Mouse (Mus musculus) CH12F3 (cell line): ENCODE data around the gene Arid1b.

Source experiments
- in situ Hi-C: fragments of 300-500 bp; cut with MboI; formaldehyde crosslinking; loops from 2 replicates; pipeline ENCODE4 v1.14.3; 2020; ENCODE audit warnings: low sequenced_read_pairs

Arid1b gene

GRCm38 (mm10) chr17:4994813-4995560 is 855 bp downstream of the Arid1b start:
- in situ Hi-C loops: no loop called here

GRCm38 (mm10) chr17:4995561-4996051 is 1.5 kb downstream of the Arid1b start:
- in situ Hi-C loops: no loop called here

- in situ Hi-C loops: no loop called here
Measured at GRCm38 (mm10) chr17:4996121-4996813, 2.1 kb downstream of the Arid1b start.

GRCm38 (mm10) chr17:4996814-4997549 is 2.9 kb downstream of the Arid1b start:
- in situ Hi-C loops: no loop called here

- in situ Hi-C loops: no loop called here
Measured at GRCm38 (mm10) chr17:4997968-4998367, 3.8 kb downstream of the Arid1b start.

- in situ Hi-C loops: no loop called here
Measured at GRCm38 (mm10) chr17:4999256-4999655, 5.1 kb downstream of the Arid1b start.

GRCm38 (mm10) chr17:5000001-5000400 is 5.9 kb downstream of the Arid1b start:
- in situ Hi-C loops: no loop called here

- in situ Hi-C loops: no loop called here
Measured at GRCm38 (mm10) chr17:5000871-5001270, 6.7 kb downstream of the Arid1b start.

- in situ Hi-C loops: no loop called here
Measured at GRCm38 (mm10) chr17:5001531-5002131, 7.5 kb downstream of the Arid1b start.

- in situ Hi-C loops: no loop called here
Measured at GRCm38 (mm10) chr17:5002937-5003508, 8.9 kb downstream of the Arid1b start.

GRCm38 (mm10) chr17:5004266-5004665 is 10.1 kb downstream of the Arid1b start:
- in situ Hi-C loops: no loop called here

- in situ Hi-C loops: no loop called here
Measured at GRCm38 (mm10) chr17:5004706-5005105, 10.6 kb downstream of the Arid1b start.

GRCm38 (mm10) chr17:5005285-5005684 is 11.2 kb downstream of the Arid1b start:
- in situ Hi-C loops: no loop called here

GRCm38 (mm10) chr17:5007156-5007658 is 13.1 kb downstream of the Arid1b start:
- in situ Hi-C loops: no loop called here

- in situ Hi-C loops: no loop called here
Measured at GRCm38 (mm10) chr17:5008236-5008635, 14.1 kb downstream of the Arid1b start.

GRCm38 (mm10) chr17:5008761-5009160 is 14.6 kb downstream of the Arid1b start:
- in situ Hi-C loops: no loop called here

GRCm38 (mm10) chr17:5009526-5010260 is 15.6 kb downstream of the Arid1b start:
- in situ Hi-C loops: no loop called here

GRCm38 (mm10) chr17:5010781-5011180 is 16.6 kb downstream of the Arid1b start:
- in situ Hi-C loops: no loop called here

- in situ Hi-C loops: no loop called here
Measured at GRCm38 (mm10) chr17:5012091-5012490, 18.0 kb downstream of the Arid1b start.

- in situ Hi-C loops: no loop called here
Measured at GRCm38 (mm10) chr17:5012517-5012916, 18.4 kb downstream of the Arid1b start.
